Mouse (Mus musculus): ENCODE results near the gene Gart.

- TF ChIP-seq BHLHE40 (IDR thresholded peaks at IDR 0.05; ENCODE audit: low read depth, low read length) (no peak), EP300 (IDR thresholded peaks at IDR 0.05; ENCODE audit: low read length) (no peak), CTCF (conservative IDR thresholded peaks at IDR 0.05 in 1 of 2, IDR thresholded peaks at IDR 0.05 in 1 of 2; ENCODE audit: low read depth in 2 of 2, low read length in 2 of 2) (no peak)
Observed at GRCm38 (mm10) chr16:91652191-91652590, 5.4 kb upstream of the Gart start.
